Mouse (Mus musculus): ENCODE measurements at regions not wholly inside any gene's neighbourhood (a gene's known extent, or its start where the extent isn't known, plus 50 kb on each side); places are given as distances from the start of the nearest gene placed in this dataset.
A peak's percentile ranks its signal among the peaks of the same experiment; 100 is the strongest.

- Histone ChIP-seq H3K4me1 (ENCODE audit: insufficient read depth, low read depth, low read length) (no peaks in the 10 kb centered on the region), H3K4me3 (ENCODE audit: low read depth, low read length) (no peak overlapping the region), H3K27me3 (replicated peaks; ENCODE audit: insufficient read depth, low read length) (no peaks in the 10 kb centered on the region), H3K9ac (replicated peaks; ENCODE audit: low read depth) (no peak overlapping the region), H3K36me3 (ENCODE audit: insufficient read depth, low read length) (no peaks in the 10 kb centered on the region), H3K27ac (ENCODE audit: low read length) (no peak overlapping the region), H3K9me3 (ENCODE audit: low read length) (no peaks in the 10 kb centered on the region), H3K4me2 (replicated peaks; ENCODE audit: low read depth, low read length) (no peak overlapping the region)
- 78% methylated on average over 21 of the region's 21 CpGs for WGBS
- ATAC-seq (no peak), DNase-seq (ENCODE audit: low spot score) (no peak)
- TF ChIP-seq CTCF (IDR thresholded peaks at IDR 0.05) (no peak), EP300 (IDR thresholded peaks at IDR 0.05) (no peak)
These were observed 97.8 kb upstream of the Stt3b start for GRCm38 (mm10) chr9:115407901-115408470.

- no peak overlapping the region for H3K27ac ChIP-seq (ENCODE audit: low read length)
- no peak overlapping the region for H3K9ac ChIP-seq (replicated peaks; ENCODE audit: low read depth)
- H3K4me1 ChIP-seq (ENCODE audit: insufficient read depth, low read depth, low read length) = no peaks in the 10 kb centered on the region
- ATAC-seq (no peak), DNase-seq (ENCODE audit: low spot score) (peak; percentile 14)
- 80% methylated on average over 6 of the region's 6 CpGs for WGBS
- H3K27me3 ChIP-seq (replicated peaks; ENCODE audit: insufficient read depth, low read length) = no peaks in the 10 kb centered on the region
- H3K4me3 ChIP-seq (ENCODE audit: low read depth, low read length) = no peak overlapping the region
- no peaks in the 10 kb centered on the region for H3K36me3 ChIP-seq (ENCODE audit: insufficient read depth, low read length)
- no peak overlapping the region for H3K4me2 ChIP-seq (replicated peaks; ENCODE audit: low read depth, low read length)
- no peaks in the 10 kb centered on the region for H3K9me3 ChIP-seq (ENCODE audit: low read length)
- TF ChIP-seq CTCF (IDR thresholded peaks at IDR 0.05) (no peak), EP300 (IDR thresholded peaks at IDR 0.05) (no peak)
These were observed 98.7 kb upstream of the Stt3b start for GRCm38 (mm10) chr9:115408886-115409285.

- no peaks in the 10 kb centered on the region for H3K27me3 ChIP-seq (replicated peaks; ENCODE audit: insufficient read depth, low read length)
These were observed 104.0 kb upstream of the Stt3b start for GRCm38 (mm10) chr9:115414190-115414589.

GRCm38 (mm10) chr9:115422786-115423185 lies 112.6 kb upstream of the Stt3b start:
- Histone ChIP-seq H3K4me1 (ENCODE audit: insufficient read depth, low read depth, low read length) (no peaks in the 10 kb centered on the region; the same call in 1 of the 2 replicates), H3K36me3 (ENCODE audit: insufficient read depth, low read length) (no peaks in the 10 kb centered on the region), H3K9ac (replicated peaks; ENCODE audit: low read depth) (no peak overlapping the region), H3K27ac (ENCODE audit: low read length) (no peak overlapping the region), H3K4me2 (replicated peaks; ENCODE audit: low read depth, low read length) (no peak overlapping the region), H3K27me3 (replicated peaks; ENCODE audit: insufficient read depth, low read length) (no peaks in the 10 kb centered on the region), H3K4me3 (ENCODE audit: low read depth, low read length) (no peak overlapping the region), H3K9me3 (ENCODE audit: low read length) (no peaks in the 10 kb centered on the region)
- TF ChIP-seq CTCF (IDR thresholded peaks at IDR 0.05) (peak; percentile 22), EP300 (IDR thresholded peaks at IDR 0.05) (peak; percentile 94)
- 45% methylated on average over 7 of the region's 7 CpGs for WGBS
- ATAC-seq (peak; percentile 57), DNase-seq (ENCODE audit: low spot score) (peak; percentile 49)

More at GRCm38 (mm10) chr9:115414190-115414589, 104.0 kb upstream of the Stt3b start:
- H3K36me3 ChIP-seq (ENCODE audit: insufficient read depth, low read length) = no peaks in the 10 kb centered on the region
- no peak overlapping the region for H3K27ac ChIP-seq (ENCODE audit: low read length)
- 62% methylated on average over 4 of the region's 4 CpGs for WGBS
- H3K4me2 ChIP-seq (replicated peaks; ENCODE audit: low read depth, low read length) = no peak overlapping the region
- DNase-seq (ENCODE audit: low spot score) (no peak), ATAC-seq (no peak)
- no peak overlapping the region for H3K9ac ChIP-seq (replicated peaks; ENCODE audit: low read depth)
- H3K4me1 ChIP-seq (ENCODE audit: insufficient read depth, low read depth, low read length) = no peaks in the 10 kb centered on the region
- TF ChIP-seq CTCF (IDR thresholded peaks at IDR 0.05) (no peak), EP300 (IDR thresholded peaks at IDR 0.05) (no peak)
- no peaks in the 10 kb centered on the region for H3K9me3 ChIP-seq (ENCODE audit: low read length)
- H3K4me3 ChIP-seq (ENCODE audit: low read depth, low read length) = no peak overlapping the region

- Histone ChIP-seq H3K4me2 (replicated peaks; ENCODE audit: low read depth, low read length) (no peak overlapping the region), H3K9ac (replicated peaks; ENCODE audit: low read depth) (no peak overlapping the region), H3K4me3 (ENCODE audit: low read depth, low read length) (no peak overlapping the region), H3K27me3 (replicated peaks; ENCODE audit: insufficient read depth, low read length) (no peaks in the 10 kb centered on the region), H3K4me1 (ENCODE audit: insufficient read depth, low read depth, low read length) (no peaks in the 10 kb centered on the region; the same call in 1 of the 2 replicates), H3K36me3 (ENCODE audit: insufficient read depth, low read length) (no peaks in the 10 kb centered on the region), H3K27ac (ENCODE audit: low read length) (no peak overlapping the region), H3K9me3 (ENCODE audit: low read length) (no peaks in the 10 kb centered on the region)
- TF ChIP-seq EP300 (IDR thresholded peaks at IDR 0.05) (no peak), CTCF (IDR thresholded peaks at IDR 0.05) (no peak)
- ATAC-seq (no peak), DNase-seq (ENCODE audit: low spot score) (no peak)
- WGBS = 88% methylated on average over 8 of the region's 8 CpGs
These were observed 116.5 kb upstream of the Stt3b start for GRCm38 (mm10) chr9:115426682-115427081.

GRCm38 (mm10) chr9:115430271-115430670 lies 120.0 kb upstream of the Stt3b start:
- no peaks in the 10 kb centered on the region for H3K27me3 ChIP-seq (replicated peaks; ENCODE audit: insufficient read depth, low read length)
- WGBS = 36% methylated on average over 4 of the region's 4 CpGs

More at GRCm38 (mm10) chr9:115430271-115430670, 120.0 kb upstream of the Stt3b start:
- H3K9ac ChIP-seq (replicated peaks; ENCODE audit: low read depth) = no peak overlapping the region
- TF ChIP-seq CTCF (IDR thresholded peaks at IDR 0.05) = no peak
- no peak for TF ChIP-seq EP300 (IDR thresholded peaks at IDR 0.05)
- no peak overlapping the region for H3K27ac ChIP-seq (ENCODE audit: low read length)
- no peaks in the 10 kb centered on the region for H3K9me3 ChIP-seq (ENCODE audit: low read length)
- H3K4me3 ChIP-seq (ENCODE audit: low read depth, low read length) = no peak overlapping the region
- DNase-seq (ENCODE audit: low spot score) = no peak
- no peak overlapping the region for H3K4me2 ChIP-seq (replicated peaks; ENCODE audit: low read depth, low read length)
- no peak for ATAC-seq
- H3K36me3 ChIP-seq (ENCODE audit: insufficient read depth, low read length) = no peaks in the 10 kb centered on the region
- H3K4me1 ChIP-seq (ENCODE audit: insufficient read depth, low read depth, low read length) = no peaks in the 10 kb centered on the region

All from lung, postnatal 0 days (tissue).